Mouse (Mus musculus): ENCODE measurements around the gene Sirpa. TPM values are rescaled to one million over a fixed set of nuclear protein-coding genes. Genes with fewer than 3 reads are reported as not detected.

Gene Sirpa
- polyA plus RNA-seq, 1 experiment = 93.9 TPM

GRCm38 (mm10) chr2:129674935-129675634 is 82.5 kb downstream of the Sirpa start:
- no peaks in the 10 kb centered on the region; the same call in 1 of the 2 replicates for H3K4me1 ChIP-seq (ENCODE audit: control insufficient read depth, insufficient read depth, low read length)
- WGBS = 31% methylated on average over 13 of the region's 13 CpGs
- no peak overlapping the region for H3K4me3 ChIP-seq (replicated peaks; ENCODE audit: control insufficient read depth, low read depth, low read length)
- H3K27ac ChIP-seq (ENCODE audit: control insufficient read depth, insufficient read depth, low read depth, low read length, poor library complexity) = no peak overlapping the region
- TF ChIP-seq POLR2A (IDR thresholded peaks at IDR 0.05; ENCODE audit: borderline replicate concordance, control insufficient read depth, low read depth, low read length) (no peak), CTCF (IDR thresholded peaks at IDR 0.05; ENCODE audit: control insufficient read depth, insufficient read depth, low read length) (peak; percentile 99)

- Histone ChIP-seq H3K4me1 (ENCODE audit: control insufficient read depth, insufficient read depth, low read length) (no peaks in the 10 kb centered on the region; the same call in 1 of the 2 replicates), H3K4me3 (replicated peaks; ENCODE audit: control insufficient read depth, low read depth, low read length) (no peak overlapping the region), H3K27ac (ENCODE audit: control insufficient read depth, insufficient read depth, low read depth, low read length, poor library complexity) (no peak overlapping the region)
- 77% methylated on average over 2 of the region's 2 CpGs for WGBS
- no peak for TF ChIP-seq CTCF (IDR thresholded peaks at IDR 0.05; ENCODE audit: control insufficient read depth, insufficient read depth, low read length)
- TF ChIP-seq POLR2A (IDR thresholded peaks at IDR 0.05; ENCODE audit: borderline replicate concordance, control insufficient read depth, low read depth, low read length) = no peak
Observed at GRCm38 (mm10) chr2:129677664-129678063, 85.0 kb downstream of the Sirpa start.

GRCm38 (mm10) chr2:129679066-129679465 is 86.4 kb downstream of the Sirpa start:
- Histone ChIP-seq H3K27ac (ENCODE audit: control insufficient read depth, insufficient read depth, low read depth, low read length, poor library complexity) (no peak overlapping the region), H3K4me3 (replicated peaks; ENCODE audit: control insufficient read depth, low read depth, low read length) (no peak overlapping the region), H3K4me1 (ENCODE audit: control insufficient read depth, insufficient read depth, low read length) (no peaks in the 10 kb centered on the region)
- TF ChIP-seq CTCF (IDR thresholded peaks at IDR 0.05; ENCODE audit: control insufficient read depth, insufficient read depth, low read length) (no peak), POLR2A (IDR thresholded peaks at IDR 0.05; ENCODE audit: borderline replicate concordance, control insufficient read depth, low read depth, low read length) (no peak)
- 72% methylated on average over 5 of the region's 5 CpGs for WGBS

DNA sequence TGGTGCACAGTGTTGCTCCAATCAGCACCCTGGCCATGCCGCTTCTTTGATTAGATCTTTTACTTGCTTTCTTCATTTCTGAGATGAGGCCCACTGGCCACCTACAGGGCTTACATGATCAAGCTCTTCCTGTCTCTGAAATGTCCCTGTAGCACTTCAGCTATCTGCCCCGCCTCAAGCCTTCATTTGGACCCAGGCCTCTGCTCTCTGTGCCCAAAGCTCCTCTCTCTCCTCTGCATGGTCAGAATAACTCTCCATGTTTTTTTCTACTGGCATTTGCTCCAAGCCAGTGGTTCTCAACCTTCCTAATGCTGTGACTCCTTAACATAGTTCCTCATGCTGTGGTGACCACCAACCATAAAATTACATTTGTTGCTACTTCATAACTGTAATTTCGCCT is 87.6 kb downstream of the Sirpa start:
- WGBS = 66% methylated on average over 3 of the region's 3 CpGs

More for the DNA sequence above, 87.6 kb downstream of the Sirpa start:
- H3K4me3 ChIP-seq (replicated peaks; ENCODE audit: control insufficient read depth, low read depth, low read length) = no peak overlapping the region
- no peaks in the 10 kb centered on the region for H3K4me1 ChIP-seq (ENCODE audit: control insufficient read depth, insufficient read depth, low read length)
- no peak overlapping the region for H3K27ac ChIP-seq (ENCODE audit: control insufficient read depth, insufficient read depth, low read depth, low read length, poor library complexity)
- no peak for TF ChIP-seq CTCF (IDR thresholded peaks at IDR 0.05; ENCODE audit: control insufficient read depth, insufficient read depth, low read length)
- TF ChIP-seq POLR2A (IDR thresholded peaks at IDR 0.05; ENCODE audit: borderline replicate concordance, control insufficient read depth, low read depth, low read length) = no peak

Other genes with a start within 250 kb of the Sirpa start
- 4.3 and 10.5 TPM in 2 replicates for gene Il1b, start 221.7 kb upstream of the Sirpa start, polyA plus RNA-seq (2011; ENCODE audit: insufficient read depth, insufficient read length, low replicate concordance, missing spikeins)
- gene F830045P16Rik, start 56.2 kb upstream of the Sirpa start, polyA plus RNA-seq (2011; ENCODE audit: insufficient read depth, insufficient read length, low replicate concordance, missing spikeins) = not detected in 2 replicates
- gene Pdyn, start 107.0 kb downstream of the Sirpa start, polyA plus RNA-seq (2011; ENCODE audit: insufficient read depth, insufficient read length, low replicate concordance, missing spikeins) = not detected in 2 replicates
- gene Stk35, start 207.7 kb downstream of the Sirpa start, polyA plus RNA-seq (2011; ENCODE audit: insufficient read depth, insufficient read length, low replicate concordance, missing spikeins) = 5.0 and 7.0 TPM in 2 replicates